Mouse (Mus musculus): ENCODE results near the gene Stk19.

GRCm38 (mm10) chr17:34795633-34796032 lies 41.1 kb downstream of the Stk19 start:
- TF ChIP-seq CTCF (IDR thresholded peaks at IDR 0.05; ENCODE audit: control insufficient read depth, insufficient read depth, insufficient replicate concordance, low read depth, low read length) (peak; percentile 57; the same call in 1 of the 2 replicates), POLR2A (IDR thresholded peaks at IDR 0.05; ENCODE audit: control insufficient read depth, low read depth, low read length) (no peak)
